Mouse (Mus musculus) splenic B cell, adult 2 months (primary cell): ENCODE data around the gene Eml1.
A peak's percentile ranks its signal among the peaks of the same experiment; 100 is the strongest.

Experiments used
- DNase-seq: peaks from one replicate; pipeline ENCODE4 v3.0.0-alpha.2; 2011; ENCODE audit warnings: low read depth, low spot score
- H3K27me3 ChIP-seq: 2 replicates; pipeline ENCODE4 v1.6.1; 2012; ENCODE audit warnings: mild to moderate bottlenecking, low read length, moderate library complexity, mixed read lengths; ENCODE audit not compliant: control insufficient read depth, poor library complexity, insufficient read depth, severe bottlenecking
- H3K36me3 ChIP-seq: 2 replicates; pipeline ENCODE4 v1.6.1; 2012; ENCODE audit warnings: mild to moderate bottlenecking, low read length, moderate library complexity, mixed read lengths; ENCODE audit not compliant: control insufficient read depth, poor library complexity, insufficient read depth, severe bottlenecking

Eml1 gene

DNA sequence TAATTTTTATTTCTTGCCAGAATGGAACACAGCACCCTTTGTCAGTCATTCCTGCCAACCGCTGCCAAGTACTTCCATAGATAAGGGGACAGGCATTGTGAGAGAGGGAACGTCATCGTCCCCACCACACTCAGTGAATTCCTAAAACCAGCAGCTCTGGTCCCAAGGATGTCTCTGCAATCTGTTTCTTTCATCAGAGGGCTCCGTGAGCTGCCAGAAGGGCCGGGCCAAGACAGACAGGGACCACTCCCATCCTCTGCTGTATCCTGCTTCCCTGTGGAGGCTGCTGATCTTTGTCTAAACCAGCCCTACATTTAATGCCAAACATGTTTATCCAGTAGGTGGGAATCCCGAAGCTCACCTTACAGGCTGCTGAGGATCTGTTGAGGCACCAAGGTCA, 182.3 kb downstream of the Eml1 start:
- Histone ChIP-seq H3K27me3 (peaks cover 8% of the 10 kb centered on the region; the same call in 1 of the 2 replicates), H3K36me3 (no peaks in the 10 kb centered on the region)
- DNase-seq, result no peak

DNA sequence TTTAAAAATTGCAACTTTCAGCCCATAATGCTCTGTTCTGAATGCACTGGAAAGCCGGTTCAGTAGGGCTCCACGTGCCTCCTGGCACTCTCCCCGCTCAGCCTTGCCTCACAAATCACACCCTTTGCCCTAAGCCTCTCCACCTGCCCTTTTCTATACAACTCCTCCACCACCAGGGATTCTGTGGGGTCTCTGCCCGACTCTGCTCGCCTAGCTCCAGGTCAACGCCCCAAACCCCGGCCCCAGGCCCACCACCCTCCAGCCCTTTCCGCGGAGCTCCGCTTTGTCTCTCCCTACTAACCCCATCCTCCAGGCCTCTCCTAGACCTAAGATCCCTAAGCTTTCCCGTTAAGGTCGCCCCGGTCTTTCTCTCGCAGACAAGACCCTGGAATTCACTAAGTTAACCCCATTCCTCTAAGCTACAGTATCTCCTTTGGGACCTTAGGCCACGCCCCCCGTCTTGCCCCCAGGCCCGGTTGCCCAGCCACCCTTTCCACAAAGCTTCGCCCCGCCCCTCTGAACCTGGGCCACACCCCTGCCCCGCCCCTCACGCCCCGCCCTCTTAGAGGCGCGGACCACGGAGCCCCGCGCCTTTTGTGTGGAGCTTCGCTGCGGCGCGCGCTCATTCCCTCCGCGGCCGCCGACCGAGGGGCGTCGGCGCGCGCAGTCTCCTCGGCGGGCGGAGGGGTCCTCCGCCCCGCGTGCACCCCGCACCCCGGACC, 183.5 kb downstream of the Eml1 start, which contains the start of gene Evl:
Gene Evl (plus strand): TSS at position 601 of the 722 bp plus-strand sequence.
- Histone ChIP-seq H3K27me3 (peaks cover 8% of the 10 kb centered on the region; the same call in 1 of the 2 replicates), H3K36me3 (no peaks in the 10 kb centered on the region)
- peak; percentile 40 for DNase-seq

DNA sequence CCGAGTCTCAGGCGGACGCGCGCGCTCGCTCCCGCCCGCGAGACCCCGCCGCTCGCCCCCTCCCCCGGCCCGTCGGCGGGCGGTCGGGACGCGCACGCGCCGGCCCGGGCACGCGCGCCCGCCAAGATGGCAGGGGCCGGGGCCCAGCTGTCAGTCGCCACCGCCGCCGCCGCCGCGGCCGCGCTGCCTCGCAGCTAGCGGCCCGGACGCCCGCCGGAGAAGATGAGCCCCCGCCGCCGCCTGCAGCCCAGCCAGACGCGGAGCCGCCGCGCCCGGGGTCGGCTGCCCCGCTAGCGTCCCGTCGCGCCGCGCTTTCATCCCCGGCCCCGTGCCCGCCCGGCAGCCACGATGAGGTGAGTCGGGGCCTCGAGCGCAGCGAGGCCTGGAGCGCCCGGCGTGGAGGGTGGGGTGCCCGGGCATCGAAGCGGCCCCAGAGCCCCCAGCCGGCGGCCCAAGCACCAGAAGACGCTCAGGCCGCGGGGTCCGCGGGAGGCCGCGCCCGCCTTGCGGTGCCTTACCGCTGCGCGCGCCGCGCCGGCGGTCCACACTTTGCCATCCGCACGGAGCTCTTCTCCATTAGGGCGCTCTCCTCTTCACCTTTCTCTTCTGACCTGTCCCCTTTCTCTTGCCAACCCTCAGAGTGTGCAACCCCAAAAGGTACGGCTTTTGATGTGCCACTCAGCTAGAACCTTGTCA, 184.3 kb downstream of the Eml1 start:
- DNase-seq, result peak; percentile 3
- H3K27me3 ChIP-seq, result peaks cover 8% of the 10 kb centered on the region; the same call in 1 of the 2 replicates
- no peaks in the 10 kb centered on the region for H3K36me3 ChIP-seq

DNA sequence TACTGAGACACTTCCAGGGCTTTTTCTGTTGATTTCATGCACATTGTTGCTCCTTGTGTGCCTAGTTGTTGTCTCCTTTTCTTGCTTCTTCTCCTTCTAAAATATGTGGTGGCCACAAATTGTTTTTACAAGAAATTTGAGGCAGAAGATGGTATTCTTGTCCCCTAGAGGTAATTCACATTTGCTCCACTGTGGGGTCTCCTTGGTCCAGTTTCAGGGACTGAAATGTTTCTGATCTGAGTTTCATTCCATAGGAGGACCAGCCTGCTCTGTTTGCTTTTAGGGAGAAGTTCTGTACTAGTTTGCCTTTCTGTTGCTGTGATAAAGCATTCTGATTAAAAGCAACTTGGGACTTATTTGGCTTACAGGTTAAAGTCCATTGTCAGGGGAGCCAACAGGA, 187.4 kb downstream of the Eml1 start:
- Histone ChIP-seq H3K36me3 (no peaks in the 10 kb centered on the region), H3K27me3 (peaks cover 8% of the 10 kb centered on the region)
- DNase-seq, result no peak

- Histone ChIP-seq H3K36me3 (no peaks in the 10 kb centered on the region), H3K27me3 (no peaks in the 10 kb centered on the region; the same call in 1 of the 2 replicates)
- DNase-seq, result peak; percentile 32
Observed at GRCm38 (mm10) chr12:108563238-108563637, 192.5 kb downstream of the Eml1 start.

DNA sequence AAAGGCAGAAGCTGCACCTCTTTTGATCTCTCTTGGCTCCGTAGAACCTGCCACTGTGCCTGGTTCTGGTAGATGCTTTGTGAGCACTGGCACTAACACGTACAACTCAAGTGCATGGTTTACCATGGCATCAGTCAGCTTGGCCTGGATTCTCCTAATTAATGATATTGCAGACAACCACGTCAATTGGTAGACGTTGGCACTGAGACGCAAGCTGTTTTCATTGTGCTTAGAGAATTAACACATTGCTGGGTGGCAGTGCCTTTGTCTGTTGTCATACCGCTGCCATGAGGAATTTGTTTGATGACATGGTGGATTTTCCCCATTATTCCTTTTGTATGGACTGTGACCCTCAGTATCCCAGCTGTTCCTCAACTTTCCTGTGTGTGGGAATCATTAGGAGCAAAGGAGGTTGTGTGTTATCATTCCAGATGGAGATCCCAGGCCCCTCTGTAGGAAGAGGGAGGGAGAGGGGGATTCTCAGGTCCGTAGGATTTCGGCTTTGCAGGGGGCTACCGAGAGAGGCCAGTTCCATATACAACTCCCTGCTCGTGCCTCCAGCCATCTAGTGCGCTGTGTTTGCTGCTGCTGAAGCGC, 194.3 kb downstream of the Eml1 start:
- DNase-seq, result no peak
- Histone ChIP-seq H3K36me3 (no peaks in the 10 kb centered on the region), H3K27me3 (no peaks in the 10 kb centered on the region; the same call in 1 of the 2 replicates)

DNA sequence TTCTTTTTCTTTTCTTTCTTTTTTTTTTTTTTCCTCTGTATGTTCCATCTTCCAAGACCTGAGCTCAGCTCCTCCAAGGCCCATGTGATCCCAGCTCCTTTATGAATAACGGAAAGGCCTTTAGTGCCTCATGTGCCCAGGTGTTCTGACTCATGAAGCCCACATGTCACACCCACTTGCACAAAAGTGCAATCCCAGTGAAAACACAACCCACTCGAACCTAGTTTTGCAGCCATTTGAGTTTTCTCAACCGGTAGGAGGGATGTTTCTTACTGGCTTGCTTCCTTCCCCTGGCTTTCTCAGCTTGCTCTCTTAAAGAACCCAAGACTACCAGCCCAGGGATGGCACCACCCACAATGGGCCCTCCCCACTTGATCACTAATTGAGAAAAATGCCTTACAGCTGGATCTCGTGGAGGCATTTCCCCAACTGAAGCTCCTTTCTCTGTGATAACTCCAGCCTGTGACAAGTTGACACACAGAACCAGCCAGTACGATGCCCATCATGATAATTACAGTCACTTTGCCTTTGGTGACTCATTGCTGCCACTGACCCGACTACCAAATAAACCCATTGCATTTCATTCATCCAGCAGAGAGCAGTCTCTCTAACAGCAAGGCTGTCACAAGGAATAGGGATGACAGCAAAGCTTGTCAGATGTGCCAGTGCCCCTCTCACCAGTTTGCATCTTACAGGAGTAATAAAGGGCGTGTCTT, 208.6 kb downstream of the Eml1 start:
- no peak for DNase-seq
- H3K27me3 ChIP-seq, result no peaks in the 10 kb centered on the region
- H3K36me3 ChIP-seq, result no peaks in the 10 kb centered on the region

GRCm38 (mm10) chr12:108583775-108584174, 213.0 kb downstream of the Eml1 start:
- H3K36me3 ChIP-seq, result no peaks in the 10 kb centered on the region
- no peak for DNase-seq
- no peaks in the 10 kb centered on the region for H3K27me3 ChIP-seq
